Mouse (Mus musculus) inflammation-experienced regulatory T-cells, adult 6 months (primary cell): ENCODE measurements around the gene Zcchc9. TPM values are rescaled to one million over a fixed set of nuclear protein-coding genes. Genes with fewer than 3 reads are reported as not detected.
A peak's percentile ranks its signal among the peaks of the same experiment; 100 is the strongest.

Experiments
- ATAC-seq: one replicate; pipeline ENCODE4 v1.8.0; 2017
- polyA plus RNA-seq, 3 experiments: library from polyadenylated mRNA; unstranded; fragments of 100-300 nt; shearing (Covaris generic); gene quantifications; one replicate each; pipeline ENCODE4 v1.2.1; 2017

Zcchc9 gene
- polyA plus RNA-seq, 3 experiments from 2014 or later, result 49.3 to 53.4 (median 51.0) TPM

- ATAC-seq, result no peak
Measured at GRCm38 (mm10) chr13:91761654-91762445, 45.7 kb downstream of the Zcchc9 start.

GRCm38 (mm10) chr13:91760302-91761050, 47.0 kb downstream of the Zcchc9 start:
- ATAC-seq, result no peak

GRCm38 (mm10) chr13:91759791-91760190, 47.7 kb downstream of the Zcchc9 start:
- no peak for ATAC-seq

GRCm38 (mm10) chr13:91758316-91759048, 49.0 kb downstream of the Zcchc9 start:
- ATAC-seq, result peak; percentile 70

GRCm38 (mm10) chr13:91756230-91756629, 51.3 kb downstream of the Zcchc9 start:
- ATAC-seq, result no peak

GRCm38 (mm10) chr13:91754762-91755161, 52.7 kb downstream of the Zcchc9 start:
- no peak for ATAC-seq

GRCm38 (mm10) chr13:91753724-91754123, 53.8 kb downstream of the Zcchc9 start:
- ATAC-seq, result no peak

GRCm38 (mm10) chr13:91749981-91750380, 57.5 kb downstream of the Zcchc9 start:
- no peak for ATAC-seq

- ATAC-seq, result no peak
Measured at GRCm38 (mm10) chr13:91748401-91748800, 59.1 kb downstream of the Zcchc9 start.

Other genes with a start within 250 kb of the Zcchc9 start
- not detected for gene Acot12, start 66.2 kb downstream of the Zcchc9 start, polyA plus RNA-seq
- gene Ckmt2, start 69.2 kb upstream of the Zcchc9 start, polyA plus RNA-seq, result not detected